Mouse (Mus musculus) heart, postnatal 36 days (tissue): ENCODE measurements around the gene Polg2. TPM values are rescaled to one million over a fixed set of nuclear protein-coding genes. Genes with fewer than 3 reads are reported as not detected.
A peak's percentile ranks its signal among the peaks of the same experiment; 100 is the strongest.
"Not testable (repeated sequence)": the region's sequence is repeated elsewhere in the genome, so short reads cannot be mapped to it uniquely, and the experiment has no call there.

Source experiments
- DNase-seq, 2 experiments: peaks; one replicate each; pipeline ENCODE4 v3.0.0; 2021 to 2022
- intact Hi-C: fragments of 180-260 bp; cut with DNase I; formaldehyde crosslinking; loops from one replicate; pipeline ENCODE4 v1.15.1; 2025
- total RNA-seq, 2 experiments: library from RNA; stranded (reverse); gene quantifications; 2 replicates each; pipeline ENCODE4 v1.2.3; 2021

Polg2 gene
- total RNA-seq, result 1 to 10 TPM; 4.4 to 4.5 TPM

GRCm38 (mm10) chr11:106779388-106780088 is at the start of gene Polg2:
Gene Polg2 (minus strand): TSS chr11:106779537.
- DNase-seq, result peak; percentile 90 to 93
- intact Hi-C loops, result loop anchor here (10.0 kb wide), 1 partner anchor 265 kb away; no protein-coding TSS in a partner anchor

GRCm38 (mm10) chr11:106828079-106828478 is 48.7 kb upstream of the Polg2 start:
- no peak for DNase-seq
- intact Hi-C loops, result no loop called here

DNA sequence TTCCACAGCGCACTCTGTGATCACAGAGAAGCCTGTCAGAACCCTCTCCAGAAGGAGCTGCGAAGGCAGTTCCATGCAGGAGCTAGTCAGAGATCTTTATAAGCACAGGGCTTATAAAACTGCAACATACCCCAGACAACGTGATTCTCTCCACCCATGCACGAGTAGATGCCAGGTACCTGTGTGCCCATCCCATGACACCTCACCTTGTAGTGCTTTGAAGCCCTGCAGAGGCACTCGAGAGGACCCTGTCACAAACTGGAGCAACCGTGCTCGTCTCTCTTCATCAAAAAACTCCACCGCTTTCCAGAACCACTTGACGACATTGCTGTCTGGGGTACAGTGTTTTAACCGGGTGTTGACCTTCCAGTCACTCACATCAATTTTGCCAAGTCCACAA is 45.1 kb upstream of the Polg2 start:
- intact Hi-C loops, result no loop called here
- no peak for DNase-seq

GRCm38 (mm10) chr11:106823741-106824140 is 44.4 kb upstream of the Polg2 start:
- intact Hi-C loops, result no loop called here

GRCm38 (mm10) chr11:106822911-106823310 is 43.6 kb upstream of the Polg2 start:
- intact Hi-C loops, result no loop called here

More at GRCm38 (mm10) chr11:106823741-106824140, 44.4 kb upstream of the Polg2 start:
- no peak for DNase-seq

DNA sequence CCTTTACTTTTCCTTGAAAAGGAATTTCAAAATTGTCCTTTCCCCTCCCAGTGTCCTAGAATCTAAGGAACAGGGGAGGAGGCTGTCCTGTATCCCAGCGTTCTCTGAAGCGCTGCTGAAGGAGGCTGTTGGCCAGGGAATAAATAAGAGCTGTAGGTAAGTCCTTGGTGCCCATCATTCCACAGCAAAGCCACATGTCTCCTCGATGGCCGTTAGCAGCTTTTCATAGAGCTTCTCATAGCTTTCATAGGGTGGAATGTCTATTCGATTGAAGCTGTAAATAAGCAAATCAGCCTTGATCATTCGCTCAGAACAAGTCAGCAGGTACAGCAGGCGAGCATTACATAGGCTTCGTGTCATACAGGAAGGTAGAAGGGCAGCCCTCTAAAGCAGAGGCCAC is 43.2 kb upstream of the Polg2 start:
- DNase-seq, result no peak
- intact Hi-C loops, result no loop called here

More at GRCm38 (mm10) chr11:106822911-106823310, 43.6 kb upstream of the Polg2 start:
- DNase-seq, result no peak

GRCm38 (mm10) chr11:106821397-106821796 is 42.1 kb upstream of the Polg2 start:
- no peak for DNase-seq
- intact Hi-C loops, result no loop called here

DNA sequence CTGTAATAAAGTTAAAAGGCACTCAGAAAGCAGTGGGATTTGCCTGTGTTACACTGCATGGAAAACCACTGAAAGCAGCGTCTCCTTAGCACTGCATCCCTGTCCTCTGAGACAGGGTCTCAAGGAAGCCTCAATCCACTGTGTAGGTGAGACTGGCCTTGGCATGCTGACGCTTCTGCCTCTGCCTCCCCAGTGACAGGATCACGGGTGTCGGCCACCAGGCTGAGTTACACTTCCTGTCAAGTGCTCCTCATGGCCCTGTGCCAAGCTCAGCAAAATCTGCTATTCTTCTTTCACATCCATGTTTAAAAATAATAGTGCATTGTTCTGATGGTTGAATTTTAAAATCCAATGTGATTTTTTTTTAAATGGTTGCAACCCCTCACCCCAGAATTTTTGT is 41.6 kb upstream of the Polg2 start:
- peak; percentile 63 to 73 for DNase-seq
- intact Hi-C loops, result no loop called here

GRCm38 (mm10) chr11:106820252-106820651 is 40.9 kb upstream of the Polg2 start:
- DNase-seq, result no peak
- intact Hi-C loops, result no loop called here

GRCm38 (mm10) chr11:106819595-106819994 is 40.3 kb upstream of the Polg2 start:
- intact Hi-C loops, result no loop called here

GRCm38 (mm10) chr11:106818341-106818740 is 39.0 kb upstream of the Polg2 start:
- no peak for DNase-seq
- intact Hi-C loops, result no loop called here

More at GRCm38 (mm10) chr11:106819595-106819994, 40.3 kb upstream of the Polg2 start:
- no peak for DNase-seq

- DNase-seq, result no peak
- intact Hi-C loops, result no loop called here
Observed at GRCm38 (mm10) chr11:106817808-106818207, 38.5 kb upstream of the Polg2 start.

- DNase-seq, result no peak
- intact Hi-C loops, result no loop called here
Observed at GRCm38 (mm10) chr11:106817156-106817555, 37.8 kb upstream of the Polg2 start.

GRCm38 (mm10) chr11:106816316-106816715 is 37.0 kb upstream of the Polg2 start:
- intact Hi-C loops, result no loop called here
- no peak for DNase-seq

GRCm38 (mm10) chr11:106815761-106816160 is 36.4 kb upstream of the Polg2 start:
- DNase-seq, result no peak
- intact Hi-C loops, result no loop called here

DNA sequence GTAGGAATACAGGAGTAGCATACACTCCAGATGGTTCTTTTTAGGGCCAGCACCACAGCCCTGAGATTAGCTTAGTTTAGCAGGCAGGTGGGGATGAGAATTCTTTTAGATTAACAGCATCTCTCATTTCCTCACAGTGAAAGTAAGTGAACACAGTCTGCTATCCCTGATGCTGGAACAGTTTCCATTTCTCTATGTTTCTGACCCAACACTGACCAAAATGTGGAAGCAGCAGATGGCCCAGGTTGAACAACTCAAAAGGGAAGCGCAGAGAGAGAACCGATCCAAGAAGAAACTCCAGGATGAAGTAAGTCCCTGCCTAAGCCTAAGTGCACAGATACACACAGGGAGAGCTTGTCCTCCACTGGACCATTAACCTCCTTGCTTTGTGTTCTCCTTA is 36.0 kb upstream of the Polg2 start:
- intact Hi-C loops, result no loop called here
- DNase-seq, result no peak

- intact Hi-C loops, result no loop called here
- DNase-seq, result no peak
Observed at GRCm38 (mm10) chr11:106814601-106815320, 35.4 kb upstream of the Polg2 start.

- intact Hi-C loops, result no loop called here
- DNase-seq, result no peak
Observed at GRCm38 (mm10) chr11:106812410-106813136, 33.2 kb upstream of the Polg2 start.

DNA sequence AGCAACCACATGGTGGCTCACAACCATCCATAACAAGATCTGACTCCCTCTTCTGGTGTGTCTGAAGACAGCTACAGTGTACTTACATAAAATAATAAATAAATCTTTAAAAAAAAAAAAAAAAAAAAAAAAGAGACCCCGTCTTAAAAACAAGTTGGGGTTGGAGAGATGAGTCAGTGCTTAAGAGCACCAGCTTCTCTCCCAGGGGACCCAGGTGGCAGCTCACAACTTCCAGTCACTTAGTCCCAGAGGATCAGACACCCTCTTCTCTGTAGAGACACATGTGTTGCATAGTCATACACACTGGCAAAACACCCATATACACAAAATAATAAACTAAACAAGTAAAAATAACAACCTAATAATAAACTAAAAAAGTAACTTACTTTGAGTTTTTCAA is 28.1 kb upstream of the Polg2 start:
- intact Hi-C loops, DNase-seq: not testable (repeated sequence)

GRCm38 (mm10) chr11:106802069-106802627 is 22.8 kb upstream of the Polg2 start:
- no peak for DNase-seq
- intact Hi-C loops, result no loop called here

- DNase-seq, result no peak
- intact Hi-C loops, result no loop called here
Observed at GRCm38 (mm10) chr11:106795679-106796078, 16.3 kb upstream of the Polg2 start.
